Mouse (Mus musculus): ENCODE measurements around the gene Ugt1a6b. TPM values are rescaled to one million over a fixed set of nuclear protein-coding genes. Genes with fewer than 3 reads are reported as not detected.

The Ugt1a6b gene
- polyA plus RNA-seq, 1 experiment from 2014 or later: 2.6 TPM

DNA sequence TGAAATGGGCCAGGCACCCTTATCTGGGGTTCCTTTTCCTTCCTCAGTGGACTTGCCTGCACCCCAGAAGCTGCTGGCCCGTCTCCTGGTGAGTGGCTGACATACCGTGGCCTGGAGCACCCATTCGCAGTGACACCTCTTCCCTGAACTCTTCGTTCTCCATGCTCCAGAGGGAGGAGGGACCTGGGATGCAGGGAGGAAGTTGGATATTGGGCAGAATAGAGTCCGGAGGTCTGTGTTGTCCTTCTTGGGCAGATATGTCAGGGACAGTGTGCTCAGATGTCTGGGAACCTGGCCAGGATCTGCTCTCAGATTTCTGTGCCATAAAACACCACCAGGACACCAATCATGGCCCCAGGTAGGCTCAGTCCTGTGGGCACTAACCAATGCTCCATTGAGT lies 137.0 kb downstream of the Ugt1a6b start:
- no peak overlapping the region for H3K4me2 ChIP-seq
- peaks cover 87% of the 10 kb centered on the region for H3K9me3 ChIP-seq
- no peak for ATAC-seq (ENCODE audit: low FRiP score, low read depth)
- H3K4me1 ChIP-seq (replicated peaks): no peaks in the 10 kb centered on the region
- H3K36me3 ChIP-seq: no peaks in the 10 kb centered on the region
- no peak overlapping the region for H3K4me3 ChIP-seq
- 76% methylated on average over 5 of the region's 5 CpGs for WGBS
- H3K9ac ChIP-seq: no peak overlapping the region
- H3K27ac ChIP-seq (replicated peaks): no peak overlapping the region
- H3K27me3 ChIP-seq: no peaks in the 10 kb centered on the region

DNA sequence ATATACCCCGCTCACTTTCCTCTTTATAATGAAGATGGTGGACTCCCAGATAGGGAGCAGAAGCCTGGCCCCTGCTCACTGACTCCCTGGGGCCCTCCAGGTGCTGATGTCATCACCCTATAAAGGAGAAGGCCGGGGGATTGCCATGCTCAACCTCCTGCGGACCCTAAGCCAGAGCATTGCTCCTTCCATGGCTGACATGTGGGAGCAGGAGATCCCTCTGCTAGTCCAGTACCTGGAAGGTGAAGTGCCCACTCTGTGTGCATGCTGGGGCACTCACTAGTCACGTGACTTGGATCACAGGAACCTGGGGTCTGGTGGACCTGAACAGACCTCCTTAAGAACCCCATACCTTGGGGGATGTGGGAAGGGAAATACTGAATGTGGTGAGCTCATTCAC lies 137.5 kb downstream of the Ugt1a6b start:
- no peak overlapping the region for H3K27ac ChIP-seq (replicated peaks)
- H3K36me3 ChIP-seq: no peaks in the 10 kb centered on the region
- 73% methylated on average over 4 of the region's 4 CpGs for WGBS
- H3K4me1 ChIP-seq (replicated peaks): no peaks in the 10 kb centered on the region
- peaks cover 87% of the 10 kb centered on the region for H3K9me3 ChIP-seq
- H3K4me2 ChIP-seq: no peak overlapping the region
- H3K4me3 ChIP-seq: no peak overlapping the region
- no peak overlapping the region for H3K9ac ChIP-seq
- no peak; the same call in 1 of the 2 replicates for ATAC-seq (ENCODE audit: low FRiP score, low read depth)
- no peaks in the 10 kb centered on the region for H3K27me3 ChIP-seq

DNA sequence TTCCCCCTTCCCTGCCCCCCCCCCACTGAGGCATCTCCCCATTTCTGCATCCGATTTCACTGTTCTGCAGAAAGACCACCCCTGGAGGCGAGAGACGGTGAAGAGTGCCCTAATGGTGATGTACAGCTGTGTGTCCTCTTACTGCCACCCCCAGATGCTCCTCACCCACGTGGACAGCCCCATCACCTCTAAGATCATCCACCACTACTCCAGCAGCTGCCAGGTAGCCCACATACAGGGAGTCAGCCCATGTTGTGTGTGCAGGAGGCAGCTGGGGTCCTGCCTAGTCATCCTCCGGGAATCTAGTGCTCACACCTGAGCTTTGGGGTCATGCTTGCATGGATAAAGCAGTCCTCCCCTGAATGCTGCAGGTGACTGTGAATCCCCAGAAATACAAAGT lies 140.8 kb downstream of the Ugt1a6b start:
- peaks cover 83% of the 10 kb centered on the region for H3K9me3 ChIP-seq
- no peak overlapping the region for H3K4me2 ChIP-seq
- no peaks in the 10 kb centered on the region for H3K36me3 ChIP-seq
- no peak overlapping the region for H3K4me3 ChIP-seq
- H3K27me3 ChIP-seq: no peaks in the 10 kb centered on the region
- H3K9ac ChIP-seq: no peak overlapping the region
- no peaks in the 10 kb centered on the region for H3K4me1 ChIP-seq (replicated peaks)
- H3K27ac ChIP-seq (replicated peaks): no peak overlapping the region
- WGBS: 68% methylated on average over 5 of the region's 5 CpGs
- no peak for ATAC-seq (ENCODE audit: low FRiP score, low read depth)

DNA sequence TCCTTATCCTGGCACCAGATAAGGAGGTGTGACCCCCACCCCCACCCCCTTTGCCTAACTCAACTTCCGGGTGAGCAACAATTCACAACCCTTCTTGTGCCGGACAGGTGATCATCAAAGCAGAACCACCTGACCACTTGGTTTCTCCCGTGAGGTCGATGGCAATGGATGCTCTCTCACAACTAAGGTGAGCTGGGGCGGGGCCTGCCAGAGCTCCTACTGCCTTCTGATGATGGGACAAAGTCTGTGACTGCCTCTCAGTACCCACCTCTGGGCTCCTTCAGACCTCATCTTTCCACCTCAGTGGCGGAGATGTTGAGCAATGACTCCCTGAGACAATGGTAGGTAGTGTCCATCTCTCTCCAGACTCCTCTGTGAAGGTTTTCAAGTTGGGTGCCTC lies 142.8 kb downstream of the Ugt1a6b start:
- Histone ChIP-seq H3K27me3 (no peaks in the 10 kb centered on the region), H3K4me2 (no peak overlapping the region), H3K9me3 (peaks cover 83% of the 10 kb centered on the region), H3K27ac (replicated peaks) (no peak overlapping the region), H3K9ac (no peak overlapping the region), H3K4me3 (no peak overlapping the region), H3K36me3 (no peaks in the 10 kb centered on the region), H3K4me1 (replicated peaks) (no peaks in the 10 kb centered on the region)
- WGBS: 78% methylated on average over 6 of the region's 6 CpGs
- ATAC-seq (ENCODE audit: low FRiP score, low read depth): no peak

DNA sequence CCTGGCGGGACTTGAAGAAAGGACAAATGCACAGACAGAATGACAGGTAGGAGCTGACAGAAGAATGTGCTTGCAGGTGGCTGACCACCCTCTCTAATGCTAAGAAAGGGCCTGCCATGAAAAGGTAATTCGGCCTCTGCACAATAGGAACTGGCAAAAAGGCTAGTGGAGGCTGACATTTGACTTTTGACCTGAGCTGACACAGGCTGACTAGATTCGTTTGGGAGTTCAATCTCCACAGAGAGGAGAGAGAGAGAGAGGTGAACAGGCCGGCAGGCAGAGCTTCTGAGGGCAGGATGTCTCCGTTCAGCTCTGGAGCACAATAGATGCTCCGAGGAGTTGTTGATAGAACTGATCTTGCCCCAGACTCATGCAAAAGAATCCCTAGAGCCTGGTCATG lies 143.3 kb downstream of the Ugt1a6b start:
- peaks cover 86% of the 10 kb centered on the region for H3K9me3 ChIP-seq
- no peaks in the 10 kb centered on the region for H3K27me3 ChIP-seq
- ATAC-seq (ENCODE audit: low FRiP score, low read depth): no peak
- no peak overlapping the region for H3K27ac ChIP-seq (replicated peaks)
- no peak overlapping the region for H3K4me2 ChIP-seq
- 45% methylated on average over 6 of the region's 6 CpGs for WGBS
- H3K4me1 ChIP-seq (replicated peaks): no peaks in the 10 kb centered on the region
- H3K4me3 ChIP-seq: no peak overlapping the region
- H3K36me3 ChIP-seq: no peaks in the 10 kb centered on the region
- H3K9ac ChIP-seq: no peak overlapping the region

DNA sequence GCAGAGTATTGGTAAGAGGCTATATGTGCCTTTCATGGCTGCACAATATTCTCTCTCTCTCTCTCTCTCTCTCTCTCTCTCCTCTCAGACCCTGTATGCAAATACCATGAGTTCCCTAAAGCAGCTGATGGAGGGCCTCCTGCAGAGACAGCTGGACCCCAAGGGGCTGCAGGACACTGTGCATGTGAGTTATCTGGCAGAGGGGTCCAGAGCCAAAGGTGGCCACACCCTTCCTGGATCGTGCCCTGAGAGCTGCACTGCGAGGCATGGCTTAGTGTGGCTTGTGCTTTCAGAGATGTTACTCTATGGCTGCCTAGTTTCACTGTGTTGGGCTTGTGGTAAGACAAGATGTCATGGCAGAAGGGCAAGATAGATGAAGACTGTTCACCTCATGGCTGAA lies 144.6 kb downstream of the Ugt1a6b start:
- Histone ChIP-seq H3K4me3 (no peak overlapping the region), H3K4me1 (replicated peaks) (no peaks in the 10 kb centered on the region), H3K9me3 (peaks cover 80% of the 10 kb centered on the region), H3K4me2 (no peak overlapping the region), H3K27ac (replicated peaks) (no peak overlapping the region), H3K36me3 (no peaks in the 10 kb centered on the region), H3K9ac (no peak overlapping the region), H3K27me3 (no peaks in the 10 kb centered on the region)
- no peak for ATAC-seq (ENCODE audit: low FRiP score, low read depth)
- 55% methylated on average over 2 of the region's 2 CpGs for WGBS

DNA sequence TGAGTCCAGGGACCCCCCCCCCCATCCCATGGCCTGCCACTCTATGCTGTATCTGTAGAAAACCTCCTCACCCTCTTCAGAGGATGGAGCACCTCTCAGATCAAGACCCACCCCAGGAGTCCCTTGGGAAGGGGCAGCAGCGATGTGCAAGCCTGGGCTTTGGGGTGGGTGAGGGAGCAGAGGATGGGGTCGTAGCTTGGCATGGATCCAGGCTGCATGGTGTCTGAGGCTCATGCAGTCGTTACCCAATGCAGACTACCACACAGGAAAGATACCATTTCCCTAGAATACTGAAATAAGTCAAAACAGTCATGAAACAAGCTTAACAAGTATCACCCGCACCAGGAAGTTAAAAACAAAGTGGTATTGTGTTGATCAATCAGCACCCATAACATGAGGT lies 145.6 kb downstream of the Ugt1a6b start:
- Histone ChIP-seq H3K9me3 (peaks cover 78% of the 10 kb centered on the region), H3K27me3 (no peaks in the 10 kb centered on the region), H3K4me3 (no peak overlapping the region), H3K36me3 (no peaks in the 10 kb centered on the region), H3K9ac (no peak overlapping the region), H3K4me2 (no peak overlapping the region), H3K4me1 (replicated peaks) (no peaks in the 10 kb centered on the region), H3K27ac (replicated peaks) (no peak overlapping the region)
- ATAC-seq (ENCODE audit: low FRiP score, low read depth): no peak
- WGBS: 73% methylated on average over 4 of the region's 4 CpGs

DNA sequence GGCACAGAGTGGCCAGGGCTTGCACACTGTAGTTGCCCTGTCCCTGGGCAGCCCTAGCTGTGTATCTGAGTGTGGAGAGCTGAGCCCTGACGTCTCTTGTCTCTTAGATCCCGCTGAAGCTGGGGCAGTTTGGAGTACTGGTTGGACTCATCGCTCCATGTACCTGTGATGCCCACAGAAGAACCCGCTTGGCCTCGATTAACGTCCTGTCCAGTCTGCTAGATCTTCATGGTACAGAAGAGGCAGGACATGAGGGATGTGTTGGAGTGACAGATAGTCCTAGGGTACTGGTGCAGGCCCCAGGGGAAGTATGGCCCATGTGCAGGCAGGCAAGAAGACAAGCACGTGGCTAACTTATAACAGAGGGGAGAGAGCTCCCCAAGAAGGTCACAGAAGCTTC lies 146.5 kb downstream of the Ugt1a6b start:
- H3K4me2 ChIP-seq: no peak overlapping the region
- 81% methylated on average over 7 of the region's 7 CpGs for WGBS
- no peak overlapping the region for H3K4me3 ChIP-seq
- H3K27ac ChIP-seq (replicated peaks): no peak overlapping the region
- H3K9me3 ChIP-seq: peaks cover 78% of the 10 kb centered on the region
- H3K36me3 ChIP-seq: no peaks in the 10 kb centered on the region
- no peak for ATAC-seq (ENCODE audit: low FRiP score, low read depth)
- no peaks in the 10 kb centered on the region for H3K27me3 ChIP-seq
- H3K4me1 ChIP-seq (replicated peaks): no peaks in the 10 kb centered on the region
- no peak overlapping the region for H3K9ac ChIP-seq

DNA sequence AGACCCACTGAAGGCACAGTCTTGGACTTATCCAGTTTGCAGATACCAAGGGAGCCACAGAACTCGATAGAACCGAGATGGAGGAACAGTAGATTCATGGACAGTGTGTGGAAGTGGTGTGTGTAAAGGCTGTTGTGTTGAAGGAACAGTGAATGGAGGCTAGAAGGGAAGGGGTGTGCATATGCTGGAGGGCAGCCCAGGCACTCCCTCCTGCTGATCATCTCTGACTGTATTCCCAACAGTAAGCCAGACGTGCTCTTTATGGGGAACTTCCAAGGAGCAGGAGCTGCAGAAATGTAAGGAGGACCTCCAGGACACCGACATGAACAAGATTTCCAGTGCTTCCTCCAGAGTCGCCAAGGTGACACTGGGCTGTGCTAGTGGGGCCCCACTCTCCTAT lies 147.0 kb downstream of the Ugt1a6b start:
- H3K27me3 ChIP-seq: no peaks in the 10 kb centered on the region
- ATAC-seq (ENCODE audit: low FRiP score, low read depth): no peak
- WGBS: 84% methylated on average over 5 of the region's 5 CpGs

DNA sequence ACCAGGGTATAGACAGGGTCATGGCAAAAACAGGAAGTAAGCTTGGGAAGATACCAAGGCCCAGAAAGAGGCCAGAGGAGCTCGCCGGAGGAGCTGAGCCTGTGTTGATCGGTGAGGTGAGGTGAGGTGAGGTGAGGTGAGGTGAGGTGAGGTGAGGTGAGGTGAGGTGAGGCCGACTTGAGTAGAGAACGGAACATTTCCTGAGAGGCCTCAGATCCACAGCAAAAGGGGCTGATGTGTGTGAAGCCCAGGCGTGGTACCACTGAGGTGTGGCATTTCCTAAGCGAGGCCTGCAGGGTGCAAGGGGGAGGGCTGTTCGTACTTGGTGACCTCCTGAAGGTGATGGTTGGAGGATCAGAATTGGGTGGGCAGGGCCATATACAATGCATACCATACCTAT lies 150.1 kb downstream of the Ugt1a6b start:
- no peaks in the 10 kb centered on the region for H3K27me3 ChIP-seq
- H3K9ac ChIP-seq: no peak overlapping the region
- ATAC-seq (ENCODE audit: low FRiP score, low read depth): no peak
- WGBS: 77% methylated on average over 8 of the region's 8 CpGs
- no peak overlapping the region for H3K4me2 ChIP-seq
- peaks cover 72% of the 10 kb centered on the region for H3K9me3 ChIP-seq
- H3K4me3 ChIP-seq: no peak overlapping the region
- H3K4me1 ChIP-seq (replicated peaks): no peaks in the 10 kb centered on the region
- no peak overlapping the region for H3K27ac ChIP-seq (replicated peaks)
- H3K36me3 ChIP-seq: no peaks in the 10 kb centered on the region

More for the DNA sequence above, 147.0 kb downstream of the Ugt1a6b start:
- Histone ChIP-seq H3K27ac (replicated peaks) (no peak overlapping the region), H3K4me1 (replicated peaks) (no peaks in the 10 kb centered on the region), H3K4me2 (no peak overlapping the region), H3K9ac (no peak overlapping the region), H3K36me3 (no peaks in the 10 kb centered on the region), H3K9me3 (peaks cover 78% of the 10 kb centered on the region), H3K4me3 (no peak overlapping the region)

DNA sequence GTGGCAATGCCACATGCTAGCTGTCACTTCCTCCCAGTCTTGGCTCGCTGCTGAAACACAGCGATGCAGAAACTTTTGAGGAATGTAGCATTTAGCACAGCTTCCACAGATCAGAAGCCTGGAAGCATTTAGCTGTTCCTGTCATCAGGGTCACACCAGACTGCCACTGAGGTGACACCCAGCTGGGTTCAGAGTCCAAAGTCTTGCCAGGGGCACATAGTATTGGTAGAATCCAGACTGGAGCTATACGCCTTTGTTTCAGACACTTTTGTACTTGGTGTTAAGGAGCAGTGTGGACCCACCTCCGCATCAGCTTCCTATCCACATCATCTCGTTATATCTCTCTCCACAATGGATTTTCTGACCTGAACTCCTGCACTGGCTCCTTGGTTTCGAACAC lies 150.5 kb downstream of the Ugt1a6b start:
- no peaks in the 10 kb centered on the region for H3K4me1 ChIP-seq (replicated peaks)
- H3K27me3 ChIP-seq: no peaks in the 10 kb centered on the region
- 77% methylated on average over 6 of the region's 6 CpGs for whole genome bisulfite sequencing
- no peak for ATAC-seq (ENCODE audit: low FRiP score, low read depth)
- H3K36me3 ChIP-seq: no peaks in the 10 kb centered on the region
- H3K27ac ChIP-seq (replicated peaks): no peak overlapping the region
- no peak overlapping the region for H3K4me2 ChIP-seq
- H3K9ac ChIP-seq: no peak overlapping the region
- peaks cover 68% of the 10 kb centered on the region for H3K9me3 ChIP-seq
- H3K4me3 ChIP-seq: no peak overlapping the region

DNA sequence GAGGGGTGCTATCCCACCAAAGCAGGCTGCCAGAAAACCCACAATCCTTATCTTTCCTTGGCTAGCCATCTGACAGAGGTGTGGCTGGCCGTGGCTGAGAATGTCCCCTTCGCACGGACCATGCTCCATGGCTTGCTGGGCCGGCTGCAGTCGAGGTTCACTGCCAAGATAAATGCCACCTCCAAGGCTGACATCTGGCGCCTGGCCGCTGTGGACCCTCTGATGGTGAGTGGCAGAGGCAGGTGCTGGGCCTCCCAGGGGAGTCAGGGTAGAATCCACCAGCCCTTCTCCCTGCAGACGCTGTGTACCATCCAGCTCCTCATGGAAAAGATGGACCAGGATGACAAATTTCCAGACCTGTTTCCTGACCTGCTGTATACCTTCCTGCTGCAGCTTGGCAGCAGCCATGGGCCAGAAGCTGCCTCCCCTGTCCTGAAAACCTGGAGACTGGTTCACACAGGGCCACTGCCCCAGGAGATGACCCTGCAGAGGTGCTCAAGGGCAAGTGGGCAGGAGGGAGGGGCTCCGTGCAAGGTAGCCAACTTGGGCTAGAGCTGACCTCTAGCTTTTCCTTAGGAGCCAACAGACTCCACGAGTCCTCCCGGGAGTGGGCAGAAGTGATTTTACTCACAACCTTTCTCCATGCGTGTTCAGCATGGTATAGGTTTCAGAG lies 151.9 kb downstream of the Ugt1a6b start:
- no peak for ATAC-seq (ENCODE audit: low FRiP score, low read depth)
- no peaks in the 10 kb centered on the region for H3K27me3 ChIP-seq
- H3K36me3 ChIP-seq: no peaks in the 10 kb centered on the region
- H3K4me3 ChIP-seq: no peak overlapping the region
- H3K9ac ChIP-seq: no peak overlapping the region
- no peak overlapping the region for H3K27ac ChIP-seq (replicated peaks)
- H3K4me1 ChIP-seq (replicated peaks): no peaks in the 10 kb centered on the region
- H3K9me3 ChIP-seq: peaks cover 54% of the 10 kb centered on the region
- H3K4me2 ChIP-seq: no peak overlapping the region
- WGBS: 88% methylated on average over 12 of the region's 12 CpGs

DNA sequence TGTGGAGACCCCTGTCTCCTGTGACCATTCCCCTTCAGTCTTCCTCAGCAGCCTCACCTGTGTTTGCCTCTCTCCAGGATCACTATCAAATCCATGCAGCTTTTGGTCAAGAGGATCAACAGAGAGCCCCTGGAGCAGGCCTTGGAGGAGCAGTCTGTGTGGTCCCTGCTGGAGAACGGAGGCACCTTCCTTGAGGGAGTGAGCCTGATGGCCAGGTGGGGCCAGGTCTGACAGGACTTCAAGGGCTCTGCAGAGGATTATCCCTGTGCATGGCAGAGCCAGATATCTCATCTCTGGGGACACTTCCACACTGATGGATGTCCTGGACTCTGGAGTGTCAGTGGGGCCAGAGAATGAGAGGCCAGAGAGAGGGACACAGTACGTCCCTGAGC lies 152.4 kb downstream of the Ugt1a6b start:
- ATAC-seq (ENCODE audit: low FRiP score, low read depth): no peak

More for the DNA sequence above, 152.4 kb downstream of the Ugt1a6b start:
- no peak overlapping the region for H3K4me2 ChIP-seq
- no peaks in the 10 kb centered on the region for H3K4me1 ChIP-seq (replicated peaks)
- no peaks in the 10 kb centered on the region for H3K27me3 ChIP-seq
- no peaks in the 10 kb centered on the region for H3K36me3 ChIP-seq
- H3K4me3 ChIP-seq: no peak overlapping the region
- no peak overlapping the region for H3K27ac ChIP-seq (replicated peaks)
- peaks cover 48% of the 10 kb centered on the region for H3K9me3 ChIP-seq
- H3K9ac ChIP-seq: no peak overlapping the region
- WGBS: 61% methylated on average over 2 of the region's 2 CpGs

Data from hindbrain, embryonic 15.5 days (tissue).